Mouse (Mus musculus) heart, adult 9 months (tissue): ENCODE results near the gene Glt8d1.

ENCODE experiments used
- DNase-seq, 2 experiments: peaks; one replicate each; pipeline ENCODE4 v3.0.0; 2022; ENCODE audit warnings: low spot score in 2 of 2

Glt8d1 gene

DNA sequence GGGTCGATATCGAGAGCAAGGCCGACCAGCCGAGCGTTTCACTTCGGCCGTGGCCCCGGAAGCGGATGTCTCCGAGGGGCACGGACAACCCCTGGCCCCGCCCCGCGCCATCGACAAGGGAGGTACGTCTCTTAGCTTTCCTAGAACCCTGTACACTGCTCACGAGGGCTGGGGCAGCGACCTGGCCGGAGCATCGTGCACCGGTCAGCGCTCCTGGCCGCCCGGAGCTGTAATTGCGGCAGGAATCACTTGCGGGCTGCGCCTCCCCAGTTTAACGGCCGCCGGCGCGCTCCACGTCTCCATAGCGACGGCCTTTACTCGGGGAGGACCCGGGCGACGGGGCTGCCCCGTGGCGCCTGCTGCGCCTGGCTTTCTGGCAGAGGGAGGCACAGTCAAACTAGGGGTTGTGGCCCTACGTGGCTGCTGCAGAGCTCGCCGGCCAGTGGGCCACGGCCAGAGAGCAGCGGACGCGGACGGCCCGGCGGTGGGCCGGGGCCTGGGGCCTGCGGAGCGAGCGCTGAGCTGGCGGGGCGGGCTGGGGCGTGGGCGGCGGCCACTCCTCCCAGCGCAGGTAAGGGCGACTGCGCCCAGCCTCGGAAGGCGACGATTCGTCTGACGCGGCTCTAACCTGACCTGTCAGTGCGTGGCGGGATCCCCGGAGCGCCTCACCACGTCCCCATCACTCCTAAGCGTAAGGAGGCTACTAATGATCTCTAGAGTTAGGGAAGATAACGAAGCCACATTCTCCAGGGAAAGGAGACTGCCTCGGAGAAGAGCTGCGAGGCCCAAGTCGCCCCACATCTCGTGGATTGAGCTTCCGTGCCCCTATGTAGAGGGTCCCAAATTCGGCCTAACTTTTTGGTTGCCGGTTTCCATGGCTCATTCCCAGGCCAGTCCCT, at the start of gene Glt8d1, which contains the start of gene Spcs1:
Gene Glt8d1, plus strand, starts transcription at position 94 of the 899 bp plus-strand sequence.
Gene Spcs1, minus strand, starts transcription at position 366 of the 899 bp plus-strand sequence.
- peak; percentile 88 to 90 for DNase-seq

DNA sequence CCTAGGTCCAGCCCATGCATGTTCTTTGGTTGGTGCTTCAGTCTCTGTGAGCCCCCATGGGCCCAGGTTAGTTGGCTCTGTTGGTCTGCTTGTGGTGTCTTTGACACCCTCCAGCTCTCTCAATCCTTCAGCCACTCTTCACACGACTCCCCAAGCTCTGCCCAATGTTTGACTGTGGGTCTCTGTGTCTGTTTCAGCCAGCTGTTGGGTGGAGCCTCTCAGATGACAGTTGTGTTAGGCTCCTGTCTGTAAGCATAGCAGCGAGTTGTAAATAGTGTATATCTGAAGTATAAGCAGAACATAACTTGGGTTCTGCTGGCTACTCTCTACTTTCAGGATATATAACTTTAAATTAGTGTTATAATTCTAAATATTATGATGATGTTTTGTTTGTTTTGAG, 42.7 kb upstream of the Glt8d1 start:
- no peak for DNase-seq

DNA sequence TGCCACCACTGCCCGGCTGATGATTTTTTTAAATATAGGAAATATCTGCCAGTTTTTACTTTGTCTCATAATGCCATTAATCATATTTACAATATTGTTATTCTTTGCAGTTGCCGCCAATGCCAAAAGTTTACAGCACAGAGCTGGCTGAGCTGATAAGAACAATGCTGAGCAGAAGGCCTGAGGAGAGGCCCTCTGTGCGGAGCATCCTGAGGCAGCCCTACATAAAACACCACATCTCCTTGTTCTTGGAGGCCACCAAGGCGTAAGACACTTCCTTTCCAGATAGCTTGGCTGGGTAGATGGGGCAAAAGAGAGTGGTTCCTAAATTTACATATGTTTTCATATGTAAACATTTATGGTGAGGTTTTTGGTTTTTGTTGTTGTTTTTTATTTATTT, 42.2 kb upstream of the Glt8d1 start:
- no peak for DNase-seq

DNA sequence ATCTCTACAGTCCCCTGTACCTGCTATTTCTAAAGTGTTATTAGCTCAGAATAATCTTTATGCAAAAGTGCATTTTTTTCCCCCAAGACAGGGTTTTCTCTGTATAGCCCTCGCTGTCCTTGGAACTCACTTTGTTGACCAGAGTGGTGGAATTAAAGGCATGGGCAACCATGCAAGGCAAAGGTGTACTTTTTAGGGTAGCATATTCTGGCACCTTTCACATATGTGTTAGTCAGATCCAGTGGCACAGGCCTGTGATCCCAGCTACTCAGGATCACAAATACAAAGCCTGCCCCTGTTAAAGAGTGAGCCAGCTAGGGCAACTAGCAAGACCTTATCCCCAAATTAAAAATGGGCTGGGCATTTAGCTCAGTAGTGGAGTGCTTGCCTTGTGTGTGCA, 40.8 kb upstream of the Glt8d1 start:
- no peak for DNase-seq

DNA sequence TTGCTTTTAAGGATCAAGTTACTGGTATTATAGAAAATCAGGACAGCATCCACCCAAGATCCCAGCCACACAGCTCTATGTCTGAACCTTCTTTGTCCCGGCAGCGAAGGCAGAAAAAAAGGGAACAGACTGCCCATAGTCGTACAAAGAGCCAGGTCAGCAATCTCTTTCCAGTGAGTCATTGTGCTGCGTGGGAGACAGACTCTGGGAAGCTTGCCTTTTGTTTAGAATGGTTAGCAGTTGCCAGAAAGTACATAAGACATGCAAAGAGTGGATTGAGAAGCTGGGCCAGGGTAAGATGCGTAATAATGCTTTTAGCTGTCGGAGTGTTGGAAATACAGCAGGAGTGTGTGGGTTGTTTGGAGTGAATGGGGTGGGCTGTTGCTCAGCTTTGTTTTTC, 27.0 kb upstream of the Glt8d1 start:
- DNase-seq = peak; percentile 7 to 28

DNA sequence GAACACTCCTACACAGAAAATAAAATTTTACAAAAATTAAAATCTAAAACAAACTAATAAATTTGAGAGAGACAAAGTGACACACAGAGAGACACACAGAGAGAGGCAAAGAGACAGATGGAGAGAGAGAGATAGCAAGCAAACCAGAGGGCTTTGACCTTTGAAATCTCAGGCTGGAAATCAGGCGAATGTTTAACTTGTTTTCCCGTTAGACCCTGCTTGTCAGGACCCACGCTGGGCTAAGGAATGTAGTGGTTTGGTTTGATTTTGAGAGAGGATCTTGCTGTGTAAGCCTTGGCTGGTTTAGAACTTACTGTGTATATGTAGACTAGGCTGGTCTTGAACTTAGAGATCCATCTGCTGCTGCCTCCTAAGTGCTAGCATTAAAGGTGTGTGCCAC, 25.0 kb upstream of the Glt8d1 start:
- DNase-seq = no peak

DNA sequence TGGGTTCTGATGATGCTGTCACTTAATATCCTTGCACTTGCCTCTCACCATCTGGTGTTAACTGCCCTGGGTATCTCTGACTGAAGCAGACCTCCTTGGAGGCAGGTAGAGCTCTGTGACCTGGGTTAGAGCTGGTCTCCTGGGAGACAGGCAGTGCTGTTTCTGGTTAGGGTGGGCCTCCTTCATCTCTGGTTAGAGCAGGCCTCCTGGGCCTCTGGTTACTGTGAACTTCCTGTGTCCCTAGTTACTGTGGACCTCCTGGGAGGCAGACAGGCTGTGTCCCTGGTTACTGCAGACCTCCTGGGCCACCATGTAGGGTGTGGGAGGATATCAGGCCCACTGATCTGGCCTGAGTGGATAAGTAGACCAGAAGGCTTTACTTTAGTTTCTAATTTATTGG, 4.8 kb upstream of the Glt8d1 start:
- no peak for DNase-seq

DNA sequence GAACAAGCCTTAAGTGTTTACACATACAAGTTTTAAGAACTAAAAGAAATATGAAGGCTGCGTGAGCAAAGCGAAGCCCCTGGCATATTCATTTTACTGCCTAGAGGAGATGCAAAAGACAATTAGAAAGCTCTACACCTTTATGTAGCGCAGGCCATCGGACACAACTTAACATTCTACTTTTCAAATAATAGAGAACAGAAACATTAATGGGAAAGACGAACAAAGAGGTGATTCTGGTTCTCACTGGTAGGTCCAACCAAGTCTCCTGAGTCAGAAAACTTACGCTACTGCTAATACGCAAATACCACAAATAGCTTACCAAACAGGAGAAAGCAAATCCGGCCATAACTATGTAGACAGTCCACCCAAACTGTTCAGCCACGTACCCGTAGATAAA, 844 bp upstream of the Glt8d1 start:
- DNase-seq = no peak

DNA sequence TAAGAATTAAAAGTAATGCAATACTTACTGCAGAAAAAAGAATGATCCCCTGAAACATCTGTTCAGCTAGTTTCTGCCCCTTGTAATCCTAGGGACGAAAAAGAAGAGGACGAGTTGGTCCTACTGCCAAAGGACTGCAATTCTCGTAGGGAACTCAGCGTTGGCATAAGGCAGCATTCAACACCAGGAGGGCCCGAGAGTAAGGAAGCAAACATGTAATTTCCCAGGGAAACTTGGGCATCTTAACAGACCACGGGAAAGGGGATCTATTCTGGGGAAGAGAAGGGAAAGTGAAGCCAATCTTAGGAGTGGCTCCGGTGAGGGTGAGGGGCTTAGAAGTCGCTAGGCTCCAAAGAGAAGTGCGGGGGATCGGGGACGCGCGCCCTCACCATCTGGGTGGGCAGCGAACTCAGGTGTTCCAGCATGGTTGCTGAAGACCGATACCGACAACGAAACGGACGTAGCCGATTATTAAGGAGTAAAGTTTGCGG, 339 bp upstream of the Glt8d1 start:
- no peak for DNase-seq

DNA sequence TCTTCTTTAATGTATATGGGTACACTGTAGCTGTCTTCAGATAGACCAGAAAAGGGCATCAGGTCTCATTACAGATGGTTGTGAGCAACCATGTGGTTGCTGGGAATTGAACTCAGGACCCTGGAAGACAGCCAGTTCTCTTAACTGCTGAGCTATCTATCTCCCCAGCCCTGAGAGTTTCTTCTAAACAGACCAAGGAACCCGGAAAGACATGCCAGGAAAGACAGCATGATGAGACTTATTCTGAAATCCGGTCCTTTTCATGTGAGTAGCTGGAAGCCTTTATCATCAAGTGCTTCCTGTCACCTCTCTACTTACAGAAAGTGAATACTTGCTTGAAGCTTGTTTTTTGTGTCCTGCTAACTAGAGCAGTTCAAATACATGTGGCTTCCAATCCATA, 3.3 kb downstream of the Glt8d1 start:
- no peak for DNase-seq

DNA sequence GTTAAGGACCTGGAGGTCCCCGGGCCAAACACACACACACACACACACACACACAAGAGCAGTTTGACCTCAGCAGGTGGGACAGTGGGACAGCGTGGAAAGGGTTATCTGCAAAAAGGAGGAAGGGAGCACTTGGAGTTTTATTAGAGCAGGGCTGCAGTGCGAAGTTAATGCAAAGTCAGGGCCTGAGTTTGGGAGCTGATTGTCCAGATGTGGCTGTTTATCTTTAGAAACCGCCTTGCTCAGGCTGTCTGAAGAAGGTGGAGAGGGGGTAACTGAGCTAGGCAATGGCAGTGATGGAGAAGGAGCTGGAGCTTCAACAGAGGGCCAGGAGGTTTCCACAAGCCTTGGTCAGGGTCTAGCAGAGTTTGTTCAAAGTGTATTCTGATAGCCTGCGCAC, 5.6 kb downstream of the Glt8d1 start:
- no peak for DNase-seq

DNA sequence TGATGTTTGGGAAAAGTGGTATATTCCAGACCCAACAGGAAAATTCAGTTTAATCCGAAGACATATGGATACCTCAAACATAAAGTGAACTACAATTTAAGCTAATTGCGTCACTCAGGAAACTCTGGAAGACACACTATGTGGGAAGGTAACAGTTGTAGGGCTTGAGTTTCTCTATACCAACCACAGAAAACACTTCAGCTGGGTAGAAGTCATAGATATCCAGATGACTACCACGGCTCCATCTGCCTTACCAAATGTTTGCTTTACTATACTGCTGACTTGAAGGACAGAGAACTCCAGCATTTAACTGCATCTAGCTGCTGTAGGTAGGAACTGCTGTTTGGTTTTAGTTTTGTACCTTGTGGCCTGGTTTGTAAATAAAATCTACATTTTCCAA, 10.4 kb downstream of the Glt8d1 start:
- no peak for DNase-seq

DNA sequence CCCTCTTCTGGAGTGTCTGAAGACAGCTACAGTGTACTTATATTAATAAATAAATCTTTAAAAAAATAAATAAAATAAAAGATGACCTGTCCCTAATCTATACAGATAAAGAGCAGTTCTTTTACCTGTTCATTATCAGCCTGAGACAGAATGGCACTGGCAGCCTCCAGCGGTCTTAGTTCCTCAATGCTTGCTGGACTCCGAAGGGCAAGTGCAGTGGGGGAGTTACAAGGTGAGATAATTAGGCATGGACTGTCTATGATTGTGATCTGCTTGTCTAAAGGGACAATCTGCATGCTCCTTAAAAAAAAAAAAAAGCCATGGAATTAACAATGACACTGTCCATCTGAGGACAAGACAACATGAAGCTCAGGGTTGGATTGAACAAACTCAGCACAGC, 12.7 kb downstream of the Glt8d1 start:
- no peak for DNase-seq

DNA sequence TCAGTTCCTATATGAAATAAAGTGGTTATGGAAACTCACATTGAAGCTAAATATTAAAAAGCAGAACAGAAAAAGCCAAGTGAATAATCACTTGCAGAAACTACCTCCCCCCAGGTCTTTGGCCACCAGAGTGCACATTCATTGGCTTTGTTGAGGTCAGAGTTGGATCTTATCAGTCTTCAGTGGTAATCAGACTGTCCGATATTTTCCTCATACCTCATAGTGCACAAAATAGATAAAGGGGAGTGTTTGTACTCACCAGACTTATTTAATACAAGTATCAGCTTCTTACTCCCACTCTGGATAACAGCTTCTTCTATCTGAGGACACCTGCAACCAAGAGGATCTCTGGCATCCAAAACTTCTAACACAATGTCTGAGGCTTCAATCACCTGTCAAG, 14.9 kb downstream of the Glt8d1 start:
- DNase-seq = no peak

DNA sequence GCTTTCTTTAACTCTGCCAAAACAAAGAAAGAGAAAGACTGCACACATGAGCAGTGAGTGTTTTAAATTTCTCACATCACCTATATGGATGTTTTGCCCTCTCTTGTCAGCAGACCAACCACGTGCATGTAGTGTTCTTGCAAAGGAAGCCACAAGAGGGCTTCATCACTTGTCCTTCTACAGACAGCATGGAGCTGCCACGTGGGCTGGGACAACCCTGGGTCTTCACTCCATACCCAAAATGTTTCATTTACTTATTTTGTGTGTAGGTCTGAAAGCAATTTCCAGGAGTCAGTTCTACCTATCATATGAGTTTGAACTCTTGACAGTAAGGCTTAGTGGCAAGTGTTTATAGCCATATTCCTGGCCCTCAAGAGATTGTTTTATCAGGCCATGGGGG, 16.7 kb downstream of the Glt8d1 start:
- peak in 1 of 2 experiments; percentile 6 for DNase-seq

DNA sequence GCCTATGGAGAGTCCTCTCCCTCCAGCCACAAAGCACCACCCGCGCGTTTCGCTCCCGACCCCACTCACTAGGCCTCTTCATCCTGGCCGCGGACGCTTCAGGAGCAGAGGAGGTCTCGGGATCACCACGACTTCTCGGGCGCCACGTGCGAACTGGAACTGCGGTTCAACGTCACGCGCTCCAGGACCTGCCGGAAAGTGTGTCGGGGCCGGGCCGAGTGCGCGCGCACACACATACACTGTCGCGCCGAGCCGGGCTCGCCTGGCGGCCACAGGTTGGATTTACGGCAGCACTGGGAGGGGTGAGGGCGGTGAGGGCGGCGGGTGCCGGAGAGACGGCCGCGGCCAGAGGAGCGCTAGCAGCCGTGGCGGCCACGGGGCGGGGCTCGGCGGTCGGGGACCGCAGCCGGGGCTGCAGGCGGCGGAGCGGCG, 17.7 kb downstream of the Glt8d1 start, which contains the start of the genes Pbrm1 and Gnl3:
Gene Pbrm1, plus strand, starts transcription at position 279 of the 432 bp plus-strand sequence.
Gene Gnl3, minus strand, starts transcription at position 293 of the 432 bp plus-strand sequence.
- peak; percentile 98 to 99 for DNase-seq

DNA sequence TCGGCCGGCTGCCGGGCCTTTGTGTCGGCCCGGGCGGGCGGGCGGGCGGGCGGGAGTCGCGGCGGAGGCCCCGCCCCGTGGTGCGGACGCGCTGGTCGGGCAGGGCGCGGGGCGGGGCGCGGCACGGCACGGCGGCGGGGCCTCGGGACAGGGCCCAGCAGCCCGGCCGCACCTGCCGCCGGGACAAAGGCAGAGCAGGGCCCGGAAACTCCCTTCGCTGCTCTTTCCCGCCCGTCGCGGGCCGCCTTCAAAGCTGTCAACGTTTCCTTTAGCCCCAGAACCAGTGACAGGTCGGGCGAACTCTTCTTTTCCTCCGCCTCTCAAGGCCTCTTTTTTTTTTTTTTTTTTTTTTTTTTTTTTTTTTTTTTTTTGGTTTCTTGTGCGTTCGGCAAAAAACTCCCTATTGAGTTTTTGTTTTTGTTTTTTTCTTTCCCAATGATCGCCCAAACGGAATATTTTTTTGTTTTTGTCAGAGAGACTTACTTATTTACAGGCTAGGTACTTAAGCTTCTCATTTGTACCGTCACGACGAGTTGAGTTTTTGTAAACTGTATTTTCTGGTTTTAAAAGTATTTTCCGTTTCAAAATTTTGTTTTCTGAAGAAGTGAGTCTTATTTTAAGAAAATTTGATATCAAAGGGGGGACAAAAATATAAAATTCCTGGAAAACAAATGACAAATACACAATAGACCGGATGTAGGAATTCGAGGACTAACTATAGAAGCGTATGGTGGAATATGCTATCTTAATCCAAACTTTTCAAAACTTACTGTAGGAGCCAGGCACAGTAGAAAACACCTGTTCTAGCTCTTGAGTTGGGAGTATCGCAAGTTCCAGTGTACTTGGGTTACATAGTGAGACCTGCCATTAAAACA, 18.4 kb downstream of the Glt8d1 start:
- no peak for DNase-seq

DNA sequence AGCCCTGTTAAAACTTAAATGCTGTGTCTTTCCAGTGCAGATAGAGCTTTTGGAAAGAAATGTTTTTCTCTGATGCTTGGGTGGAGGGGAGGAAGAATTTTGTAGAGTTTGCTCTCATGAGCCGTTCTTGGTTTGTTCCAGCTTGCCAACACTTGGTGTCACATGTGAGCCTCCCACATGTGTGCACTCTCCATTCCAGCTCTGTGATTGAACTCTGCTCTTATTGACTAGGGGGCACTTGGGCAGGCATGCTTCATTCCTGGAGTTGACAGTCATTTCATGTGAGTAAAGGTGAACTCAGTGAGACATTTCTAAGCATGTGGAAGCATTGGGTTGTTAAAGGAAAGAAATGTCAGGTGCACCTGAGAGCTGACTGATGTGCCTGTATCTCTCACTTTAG, 21.4 kb downstream of the Glt8d1 start:
- no peak for DNase-seq

DNA sequence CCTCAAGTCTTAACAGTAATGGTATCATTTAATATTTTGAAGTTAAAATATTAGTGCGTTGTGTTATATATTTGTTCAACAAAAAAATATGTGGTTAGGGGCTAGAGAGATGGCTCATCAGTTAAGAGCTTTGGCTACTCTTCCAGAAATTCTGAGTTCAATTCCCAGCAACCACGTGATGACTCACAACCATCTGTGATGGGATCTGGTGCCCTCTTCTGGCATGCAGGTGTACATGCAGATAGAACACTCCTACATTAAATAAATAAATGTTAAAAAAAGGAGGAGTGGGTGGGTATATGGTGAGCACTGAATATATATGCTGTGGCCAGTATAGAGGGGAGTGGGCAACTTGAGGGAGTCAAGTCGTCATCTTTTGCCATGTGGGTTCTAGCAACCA, 24.6 kb downstream of the Glt8d1 start:
- no peak for DNase-seq

DNA sequence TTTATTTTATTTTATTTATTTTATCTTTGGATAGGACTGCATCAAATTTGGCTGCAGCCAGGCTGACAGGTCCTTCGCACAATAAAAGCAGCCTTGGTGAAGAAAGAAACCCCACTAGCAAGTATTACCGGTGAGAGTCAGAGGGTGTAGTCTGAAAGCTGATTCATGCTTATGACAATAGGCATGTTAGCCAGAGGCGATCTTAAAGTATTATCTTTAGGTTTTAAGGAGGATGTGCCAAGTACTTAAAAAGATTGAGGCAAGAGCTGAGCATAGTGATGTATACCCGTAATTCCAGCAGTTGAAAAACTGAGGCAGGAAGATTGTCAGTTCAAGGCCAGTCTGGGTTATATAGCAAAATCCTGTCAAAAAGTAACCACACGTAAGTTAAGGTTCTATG, 44.1 kb downstream of the Glt8d1 start:
- DNase-seq = no peak

DNA sequence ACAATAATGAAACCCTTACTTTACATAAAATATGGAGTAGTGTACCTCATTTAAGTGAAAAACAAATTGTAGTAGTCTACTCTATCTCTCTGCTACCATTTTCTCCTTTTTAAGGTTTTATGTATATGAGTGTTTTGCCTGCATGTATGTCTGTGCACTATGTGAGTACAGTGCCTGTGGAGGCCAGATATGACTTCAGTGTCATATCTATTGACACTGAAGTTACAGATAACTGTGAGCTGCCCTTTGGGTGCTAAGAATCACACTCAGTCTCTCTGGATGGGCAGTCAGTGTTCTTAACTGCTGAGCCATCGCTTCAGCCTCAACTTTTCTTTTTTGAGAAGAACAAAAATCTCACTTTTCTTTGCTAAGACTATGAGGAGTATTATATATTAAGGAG, 44.6 kb downstream of the Glt8d1 start:
- DNase-seq = no peak
